Mouse (Mus musculus) myocyte (in vitro differentiated cells): ENCODE results near the gene Glis1.

Source experiments
- E2F4 ChIP-seq: IDR thresholded peaks from one replicate; pipeline ENCODE4 v1.6.1; 2011; ENCODE audit warnings: mild to moderate bottlenecking, control low read depth, moderate library complexity; ENCODE audit not compliant: insufficient read depth
- MAX ChIP-seq: IDR thresholded peaks from one replicate; pipeline ENCODE4 v1.6.1; 2011; ENCODE audit warnings: low read depth, mild to moderate bottlenecking, control low read depth
- MYOD1 ChIP-seq, 3 experiments: IDR thresholded peaks; one replicate each; pipeline ENCODE4 v1.6.1; 2011; ENCODE audit warnings: control low read depth in 2 of 3, low read depth in 2 of 3, mild to moderate bottlenecking in 2 of 3, moderate library complexity in 1 of 3; ENCODE audit not compliant: insufficient read length in 2 of 3, control insufficient read depth in 1 of 3
- MYOG ChIP-seq, 3 experiments: IDR thresholded peaks; one replicate each; pipeline ENCODE4 v1.6.1; 2011; ENCODE audit warnings: control low read depth in 2 of 3, low read depth in 2 of 3, mild to moderate bottlenecking in 2 of 3; ENCODE audit not compliant: insufficient read length in 2 of 3, control insufficient read depth in 1 of 3, insufficient read depth in 1 of 3
- POLR2A ChIP-seq: IDR thresholded peaks from one replicate; pipeline ENCODE4 v1.6.1; 2011; ENCODE audit warnings: low read depth, mild to moderate bottlenecking, control low read depth, moderate library complexity; ENCODE audit not compliant: insufficient read length
- POLR2AphosphoS2 ChIP-seq: IDR thresholded peaks from one replicate; pipeline ENCODE4 v1.6.1; 2011; ENCODE audit warnings: low read depth, control low read depth; ENCODE audit not compliant: insufficient read length
- TCF3 ChIP-seq: IDR thresholded peaks from one replicate; pipeline ENCODE4 v1.6.1; 2011; ENCODE audit warnings: low read depth, control low read depth; ENCODE audit not compliant: insufficient read length

DNA sequence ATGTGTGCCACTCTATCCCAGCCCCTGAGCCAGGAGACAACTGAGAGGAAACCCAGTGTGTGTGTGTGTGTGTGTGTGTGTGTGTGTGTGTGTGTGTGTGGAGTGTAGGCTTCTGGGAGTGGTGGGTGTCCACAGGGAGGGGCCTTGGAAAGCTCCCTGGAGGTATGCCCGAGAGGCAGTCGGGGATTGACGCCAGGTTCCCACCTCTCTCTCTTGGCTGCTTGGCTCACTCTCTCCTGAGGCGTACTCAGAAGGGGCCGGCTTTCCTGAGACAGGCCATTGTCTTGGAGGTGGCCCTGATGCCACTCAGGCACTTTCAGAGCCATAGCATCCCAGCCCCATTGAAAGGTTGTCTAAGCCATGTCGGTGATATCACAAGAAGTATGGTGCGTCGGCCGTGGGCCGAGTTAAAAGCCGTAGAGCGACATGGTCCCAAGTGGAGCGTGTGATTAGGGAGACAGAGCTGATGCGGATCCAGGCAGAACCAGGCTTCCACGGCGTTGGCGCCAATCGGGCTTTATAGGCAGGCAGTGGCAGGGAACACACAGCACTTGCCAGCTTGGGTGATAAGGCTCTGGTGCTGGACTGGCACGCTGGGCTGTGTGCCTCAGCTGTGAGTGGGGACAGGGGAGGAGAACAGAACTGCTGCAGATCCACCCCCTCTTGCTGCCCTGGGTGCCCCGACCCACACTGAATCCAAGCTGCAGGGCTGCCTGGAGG is 54.9 kb downstream of the Glis1 start:
- TF ChIP-seq POLR2A (no peak), POLR2AphosphoS2 (no peak), MAX (no peak), MYOD1 (IDR thresholded peaks at IDR 0.05; ENCODE audit: control insufficient read depth in 1 of 3, insufficient read length in 2 of 3, low read depth in 2 of 3) (no peak), E2F4 (no peak), MYOG (IDR thresholded peaks at IDR 0.05; ENCODE audit: control insufficient read depth in 1 of 3, insufficient read depth in 1 of 3, insufficient read length in 2 of 3, low read depth in 2 of 3) (no peak), TCF3 (no peak)
